Mouse (Mus musculus) heart, postnatal 0 days (tissue): ENCODE measurements around the gene Sez6l2.

ENCODE experiments used
- CTCF ChIP-seq: IDR thresholded peaks from 2 replicates; pipeline ENCODE4 v1.5.1; 2016; ENCODE audit warnings: antibody characterized with exemption, control low read depth, low read depth
- EP300 ChIP-seq: IDR thresholded peaks from 2 replicates; pipeline ENCODE4 v1.6.1; 2016; ENCODE audit warnings: antibody characterized with exemption, low read depth

- TF ChIP-seq CTCF (no peak), EP300 (no peak)
Observed at GRCm38 (mm10) chr7:126965568-126965967, 15.2 kb downstream of the Sez6l2 start.
